ENCODE assay signal across 19 mouse cellular contexts in genomic region chr13:73071854-73072852, GRCm38 (mm10).
DNase-seq lines count a peak whose midpoint lies in the region; ATAC-seq and TF ChIP-seq lines count a peak whose summit lies in the region.
"Had no signal": no experiment of that assay in that cellular context is flagged by ENCODE, and none has a peak within 500 bp of the region (broad histone marks: within the 10 kb centered on the region; RNA-seq: fewer than 3 reads in every experiment).

No protein-coding gene starts in this region.

- DNase-seq in heart, postnatal 25 days (ENCODE audit: low spot score) = no peak
- DNase-seq in kidney, adult 2 months = peak; percentile 26
- DNase-seq in kidney, adult 8-10 months = no peak
- peak; percentile 69 for DNase-seq in midbrain, embryonic 11.5 days (ENCODE audit: low spot score, missing footprints)
- DNase-seq in midbrain, embryonic 14.5 days = no peak
- peak; percentile 6 for DNase-seq in limb, embryonic 10.5 days (ENCODE audit: low spot score)
- DNase-seq: adrenal gland, postnatal 25 days; layer of hippocampus, postnatal 36 days; lung, adult 2 months; right cerebral cortex, adult 18-20 months; spleen, adult 18-20 months; thymus, adult 18-20 months had no signal

- no peak overlapping the region for H3K4me2 ChIP-seq in heart, embryonic 14.5 days (ENCODE audit: low read length)
- no peak overlapping the region for H3K4me2 ChIP-seq in midbrain, embryonic 11.5 days
- no peak overlapping the region for H3K4me2 ChIP-seq in midbrain, embryonic 14.5 days (ENCODE audit: low read length)
- H3K4me2 ChIP-seq: forebrain, embryonic 12.5 days; heart, embryonic 13.5 days; liver, embryonic 11.5 days; midbrain, embryonic 12.5 days had no signal

- no peak for TF ChIP-seq CTCF in kidney, adult 2 months (conservative IDR thresholded peaks at IDR 0.05; ENCODE audit: insufficient read depth, insufficient read length, low read depth, low read length)

- peaks cover 16 to 31% of the 10 kb centered on the region in 2 experiments for H3K4me1 ChIP-seq in heart, embryonic 14.5 days (ENCODE audit: control insufficient read depth in 2 of 2, insufficient read depth in 2 of 2, low read length in 2 of 2)
- H3K4me1 ChIP-seq in kidney, adult 2 months (ENCODE audit: control insufficient read depth, insufficient read depth, low read length) = no peaks in the 10 kb centered on the region; the same call in 1 of the 2 replicates
- peaks cover 4% of the 10 kb centered on the region for H3K4me1 ChIP-seq in midbrain, embryonic 11.5 days (ENCODE audit: control insufficient read depth, insufficient read depth, low read length)
- H3K4me1 ChIP-seq in midbrain, embryonic 14.5 days (ENCODE audit: control insufficient read depth, insufficient read depth, low read length) = peaks cover 15% of the 10 kb centered on the region; the same call in 1 of the 2 replicates
- H3K4me1 ChIP-seq in limb, embryonic 10.5 days = peaks cover 28% of the 10 kb centered on the region

- 0 out of 4 replicates have a peak overlapping the region, but pooled peaks of 1 of the 2 experiments have one; percentile 14 for H3K27ac ChIP-seq in heart, embryonic 14.5 days (replicated peaks in 1 of 2; ENCODE audit: control insufficient read depth in 1 of 2, insufficient read depth in 1 of 2, low read depth in 2 of 2, low read length in 2 of 2)
- no peak overlapping the region for H3K27ac ChIP-seq in kidney, adult 2 months (ENCODE audit: insufficient read depth, low read depth, low read length)
- no peak overlapping the region for H3K27ac ChIP-seq in midbrain, embryonic 11.5 days (ENCODE audit: low read depth, low read length)
- no peak overlapping the region for H3K27ac ChIP-seq in midbrain, embryonic 14.5 days (replicated peaks; ENCODE audit: low read depth, low read length)
- no peak overlapping the region for H3K27ac ChIP-seq in limb, embryonic 10.5 days
- H3K27ac ChIP-seq: forebrain, embryonic 12.5 days; heart, embryonic 13.5 days; macrophage; midbrain, embryonic 12.5 days had no signal

- peak; percentile 24; the same call in 1 of the 2 replicates for ATAC-seq in heart, embryonic 14.5 days (ENCODE audit: insufficient number of reproducible peaks, insufficient read depth, low FRiP score, low read depth)
- no peak for ATAC-seq in midbrain, embryonic 11.5 days (ENCODE audit: low FRiP score)
- ATAC-seq in midbrain, embryonic 14.5 days (ENCODE audit: low FRiP score, low TSS enrichment) = no peak
- ATAC-seq in monocyte, adult 5-6 weeks (replicated peaks; ENCODE audit: insufficient number of reproducible peaks, low FRiP score, low TSS enrichment, poor library complexity, severe bottlenecking) = no peak

- WGBS in heart, embryonic 14.5 days = 29% methylated on average over 6 of the region's 6 CpGs
- 34% methylated on average over 6 of the region's 6 CpGs for WGBS in kidney, adult 2 months
- WGBS in midbrain, embryonic 11.5 days = 73% methylated on average over 6 of the region's 6 CpGs
- WGBS in midbrain, embryonic 14.5 days = 69% methylated on average over 6 of the region's 6 CpGs
- 63% methylated on average over 6 of the region's 6 CpGs for WGBS in limb, embryonic 10.5 days

- H3K9me3 ChIP-seq in heart, embryonic 14.5 days (ENCODE audit: control insufficient read depth, low read length) = no peaks in the 10 kb centered on the region
- no peaks in the 10 kb centered on the region for H3K9me3 ChIP-seq in midbrain, embryonic 11.5 days (ENCODE audit: control insufficient read depth, low read length)
- no peaks in the 10 kb centered on the region for H3K9me3 ChIP-seq in midbrain, embryonic 14.5 days (ENCODE audit: control insufficient read depth, low read length)
- H3K9me3 ChIP-seq in limb, embryonic 10.5 days (replicated peaks) = no peaks in the 10 kb centered on the region
- H3K9me3 ChIP-seq: forebrain, embryonic 12.5 days; heart, embryonic 13.5 days; midbrain, embryonic 12.5 days had no signal

- no peaks in the 10 kb centered on the region for H3K36me3 ChIP-seq in heart, embryonic 14.5 days (ENCODE audit: control insufficient read depth, insufficient read depth, low read length)
- no peaks in the 10 kb centered on the region for H3K36me3 ChIP-seq in kidney, adult 2 months (ENCODE audit: control insufficient read depth, insufficient read depth, low read length)
- H3K36me3 ChIP-seq in midbrain, embryonic 11.5 days (ENCODE audit: control insufficient read depth, insufficient read depth, low read length) = no peaks in the 10 kb centered on the region
- H3K36me3 ChIP-seq in midbrain, embryonic 14.5 days (ENCODE audit: control insufficient read depth, insufficient read depth, low read length) = no peaks in the 10 kb centered on the region
- H3K36me3 ChIP-seq in limb, embryonic 10.5 days = no peaks in the 10 kb centered on the region
- H3K36me3 ChIP-seq: forebrain, embryonic 12.5 days; heart, embryonic 13.5 days; midbrain, embryonic 12.5 days had no signal

- intact Hi-C loops in heart, postnatal 25 days (cut with DNase I) = no loop called here

- H3K4me3 ChIP-seq in heart, embryonic 14.5 days (ENCODE audit: control insufficient read depth in 1 of 2, insufficient read depth in 1 of 2, low read depth in 1 of 2, low read length in 2 of 2) = no peak overlapping the region
- no peak overlapping the region for H3K4me3 ChIP-seq in kidney, adult 2 months (ENCODE audit: insufficient read depth, low read depth, low read length)
- no peak overlapping the region for H3K4me3 ChIP-seq in midbrain, embryonic 11.5 days (ENCODE audit: low read depth, low read length)
- H3K4me3 ChIP-seq in midbrain, embryonic 14.5 days (replicated peaks; ENCODE audit: low read depth, low read length) = no peak overlapping the region
- H3K4me3 ChIP-seq in limb, embryonic 10.5 days = no peak overlapping the region
- H3K4me3 ChIP-seq: forebrain, embryonic 12.5 days; heart, embryonic 13.5 days; midbrain, embryonic 12.5 days had no signal

- no peak for TF ChIP-seq POLR2A in kidney, adult 2 months (IDR thresholded peaks at IDR 0.05; ENCODE audit: low read depth, low read length)

- H3K9ac ChIP-seq in heart, embryonic 14.5 days (ENCODE audit: low read length) = no peak overlapping the region
- no peak overlapping the region for H3K9ac ChIP-seq in midbrain, embryonic 11.5 days (ENCODE audit: low read length)
- no peak overlapping the region for H3K9ac ChIP-seq in midbrain, embryonic 14.5 days (replicated peaks; ENCODE audit: low read length)
- H3K9ac ChIP-seq: forebrain, embryonic 12.5 days; heart, embryonic 13.5 days; midbrain, embryonic 12.5 days had no signal

- no peaks in the 10 kb centered on the region for H3K27me3 ChIP-seq in heart, embryonic 14.5 days (ENCODE audit: control insufficient read depth, insufficient read depth, low read length)
- H3K27me3 ChIP-seq in kidney, adult 2 months (replicated peaks; ENCODE audit: control insufficient read depth, insufficient read depth, low read length) = no peaks in the 10 kb centered on the region
- no peaks in the 10 kb centered on the region; the same call in 1 of the 2 replicates for H3K27me3 ChIP-seq in midbrain, embryonic 11.5 days (ENCODE audit: control insufficient read depth, insufficient read depth, low read length)
- H3K27me3 ChIP-seq in midbrain, embryonic 14.5 days (ENCODE audit: control insufficient read depth, insufficient read depth, low read length) = 0 out of 2 replicates have a peak, but pooled peaks cover 3% of the 10 kb centered on the region
- H3K27me3 ChIP-seq in limb, embryonic 10.5 days (ENCODE audit: low read depth, poor library complexity, severe bottlenecking) = peaks cover 58% of the 10 kb centered on the region

Comparison
In these comparisons a context has a peak if more than half of its experiments do, and no peak if none do; other contexts are left out.
1. DNase-seq: peak in kidney, adult 2 months (single experiment), midbrain, embryonic 11.5 days (single experiment) and limb, embryonic 10.5 days (single experiment); none in heart, postnatal 25 days (single experiment), kidney, adult 8-10 months (0 of 2) and midbrain, embryonic 14.5 days (single experiment).